Mouse (Mus musculus) left cerebral cortex, adult 18-20 months (tissue): Measurements from ENCODE around the gene Parl. TPM values are rescaled to one million over a fixed set of nuclear protein-coding genes. Genes with fewer than 3 reads are reported as not detected.

ENCODE experiments used
- DNase-seq, 2 experiments: peaks; one replicate each; pipeline ENCODE4 v3.0.0; 2021 to 2022; ENCODE audit warnings: low spot score in 2 of 2, mixed read lengths in 1 of 2
- total RNA-seq, 2 experiments: library from RNA; stranded (reverse); gene quantifications; 2 replicates each; pipeline ENCODE4 v1.2.3; 2021

Gene Parl
- total RNA-seq, 2 experiments from 2014 or later: 47.9 to 53.6 TPM

GRCm38 (mm10) chr16:20240468-20241414 is 61.4 kb downstream of the Parl start, which contains the start of gene Map6d1:
Gene Map6d1 (minus strand): TSS chr16:20241358.
- DNase-seq: peak; percentile 64 to 72

GRCm38 (mm10) chr16:20238646-20239045 is 63.5 kb downstream of the Parl start:
- no peak for DNase-seq

GRCm38 (mm10) chr16:20237426-20237825 is 64.8 kb downstream of the Parl start:
- DNase-seq: peak in 1 of 2 experiments; percentile 33

- no peak for DNase-seq
Measured at GRCm38 (mm10) chr16:20234406-20234805, 67.8 kb downstream of the Parl start.

Other genes starting within 250 kb of the Parl start
- 10 to 100 TPM; 74.9 to 76.1 TPM for gene Klhl24, start 204.8 kb downstream of the Parl start, total RNA-seq
- gene Yeats2, start 161.3 kb downstream of the Parl start, total RNA-seq: 10 to 100 TPM; 28.6 to 33.3 TPM
- gene Map6d1, start 61.0 kb downstream of the Parl start, total RNA-seq: 10 to 100 TPM; 34.4 to 39.4 TPM
- not detected for gene Cyp2ab1, start 23.0 kb upstream of the Parl start, total RNA-seq
- gene Abcc5, start 124.0 kb upstream of the Parl start, total RNA-seq: 100 to 1,000 TPM; 208 to 216 TPM
- 10 to 100 TPM; 55.8 to 65.4 TPM for gene Eif2b5, start 196.4 kb upstream of the Parl start, total RNA-seq
- gene Dvl3, start 214.6 kb upstream of the Parl start, total RNA-seq: 10 to 100 TPM; 57.0 to 57.5 TPM
- 100 to 1,000 TPM; 826 to 873 TPM for gene Ap2m1, start 233.1 kb upstream of the Parl start, total RNA-seq
- gene Abcf3, start 246.2 kb upstream of the Parl start, total RNA-seq: 100 to 1,000 TPM; 100 to 120 TPM